Mouse (Mus musculus) midbrain, embryonic 13.5 days (tissue): ENCODE results near the gene Mx1. TPM values are rescaled to one million over a fixed set of nuclear protein-coding genes. Genes with fewer than 3 reads are reported as not detected.

Experiments used
- ATAC-seq: fragments of 200-750 bp; cut with Nextera tagmentation; 2 replicates; pipeline ENCODE4 v1.8.0; 2017; ENCODE audit warnings: mild to moderate bottlenecking, moderate TSS enrichment, moderate library complexity
- H3K27ac ChIP-seq: fragments of 300-500 bp; sonication (generic); 2 replicates; pipeline ENCODE4 v1.5.1; 2015; ENCODE audit warnings: inconsistent platforms, mild to moderate bottlenecking, moderate library complexity
- H3K27me3 ChIP-seq: fragments of 300-500 bp; sonication (generic); 2 replicates; pipeline ENCODE4 v1.6.1; 2015; ENCODE audit warnings: mild to moderate bottlenecking, inconsistent platforms
- H3K36me3 ChIP-seq: fragments of 300-500 bp; sonication (generic); 2 replicates; pipeline ENCODE4 v1.6.1; 2015; ENCODE audit warnings: mild to moderate bottlenecking, inconsistent platforms
- H3K4me1 ChIP-seq: fragments of 300-500 bp; sonication (generic); replicated peaks from 2 replicates; pipeline ENCODE4 v1.6.1; 2015; ENCODE audit warnings: inconsistent platforms
- H3K4me2 ChIP-seq: fragments of 300-500 bp; sonication (generic); replicated peaks from 2 replicates; pipeline ENCODE4 v1.6.1; 2015; ENCODE audit warnings: moderate library complexity, mild to moderate bottlenecking, inconsistent platforms
- H3K4me3 ChIP-seq: fragments of 300-500 bp; sonication (generic); replicated peaks from 2 replicates; pipeline ENCODE4 v1.5.1; 2015; ENCODE audit warnings: mild to moderate bottlenecking, inconsistent platforms
- H3K9ac ChIP-seq: fragments of 300-500 bp; sonication (generic); replicated peaks from 2 replicates; pipeline ENCODE4 v1.6.1; 2015; ENCODE audit warnings: mild to moderate bottlenecking, inconsistent platforms
- H3K9me3 ChIP-seq: fragments of 300-500 bp; sonication (generic); 2 replicates; pipeline ENCODE4 v1.6.1; 2016; ENCODE audit warnings: mild to moderate bottlenecking, inconsistent platforms
- WGBS: fragments of 180-500 bp; shearing (Covaris S2); methylation state at CpG from one replicate; pipeline ENCODE4 v1.1.7; 2015; 5-methylcytosine and 5-hydroxymethylcytosine counted together
- polyA plus RNA-seq: library from polyadenylated mRNA; unstranded; fragments of >200 nt; fragmentation: Nextera tagmentation; extraction: Ambion mirVana; gene quantifications from 2 replicates; pipeline ENCODE4 v1.2.1, GENCODE M21; 2015

Mx1 gene
- 0.15 TPM in 1 of 2 replicates, not detected in the other for polyA plus RNA-seq

DNA sequence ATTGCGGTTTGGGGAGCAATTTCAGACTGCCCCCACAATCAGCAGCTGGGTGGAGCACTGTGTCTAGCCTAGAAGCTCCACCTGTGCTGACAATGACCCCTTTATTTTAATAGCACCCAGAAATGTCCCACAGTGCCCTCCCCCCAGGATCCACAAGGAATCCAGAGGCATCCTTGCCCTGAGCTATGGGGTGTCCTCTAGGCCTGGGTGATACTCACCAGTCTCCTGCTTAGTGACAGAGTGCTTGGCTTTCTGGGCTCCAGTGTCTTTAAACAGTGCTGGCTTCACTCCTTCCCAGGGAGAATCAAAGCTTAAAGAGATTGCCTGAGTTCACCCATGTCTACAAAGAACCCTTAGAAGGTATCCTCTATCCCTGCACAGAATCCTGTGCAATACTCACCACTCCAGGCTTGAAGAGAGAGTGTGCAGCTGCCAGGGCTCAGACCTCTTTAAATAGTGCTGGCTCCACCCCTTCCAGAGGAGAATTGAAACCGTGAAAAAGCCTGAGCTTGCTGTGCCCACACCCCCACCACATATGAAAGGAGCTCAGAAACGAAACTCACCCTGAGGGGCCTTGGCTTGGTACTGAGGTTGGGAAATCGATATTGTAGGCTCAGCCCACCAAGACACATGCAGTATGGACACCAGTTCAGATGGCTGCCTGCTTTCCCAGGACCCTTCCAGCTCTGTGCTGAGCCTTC lies at the start of gene Mx1:
TSS of gene Mx1 (minus strand) at position 427 of the 701 bp plus-strand sequence.
- ATAC-seq = 0 out of 2 replicates have a peak, but pooled peaks have one; percentile 53
- 27% methylated on average over 4 of the region's 4 CpGs for WGBS
- Histone ChIP-seq H3K36me3 (no peaks in the 10 kb centered on the region), H3K4me3 (no peak within 1 kb of the TSS), H3K4me1 (peaks cover 6% of the 10 kb centered on the region; the same call in 1 of the 2 replicates), H3K4me2 (no peak within 1 kb of the TSS), H3K27ac (no peak within 1 kb of the TSS), H3K9me3 (no peaks in the 10 kb centered on the region), H3K27me3 (no peaks in the 10 kb centered on the region), H3K9ac (no peak within 1 kb of the TSS)

DNA sequence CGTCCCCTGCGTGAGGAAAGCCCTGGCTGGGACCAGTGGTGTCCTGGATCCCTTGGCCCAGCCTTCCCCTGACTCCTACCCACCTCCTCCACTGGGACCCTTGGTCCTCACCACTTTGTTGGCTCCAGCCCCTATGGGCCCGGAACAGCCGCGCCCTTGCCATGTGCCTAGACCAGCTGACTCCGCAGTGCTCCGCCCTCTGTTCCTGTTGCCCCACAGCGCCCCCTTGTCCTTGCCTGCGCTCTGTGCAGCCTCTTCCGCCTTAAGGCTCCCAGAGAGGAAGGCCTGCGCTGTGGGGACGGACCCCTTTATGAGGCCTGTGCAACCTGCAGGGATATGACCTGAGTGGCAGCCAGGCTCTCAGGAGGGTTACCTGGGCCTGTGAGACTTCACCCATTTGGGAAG lies 49.6 kb upstream of the Mx1 start:
- no peak for ATAC-seq
- no peaks in the 10 kb centered on the region for H3K4me1 ChIP-seq
- H3K36me3 ChIP-seq = no peaks in the 10 kb centered on the region
- no peak overlapping the region for H3K4me2 ChIP-seq
- no peak overlapping the region for H3K27ac ChIP-seq
- no peaks in the 10 kb centered on the region for H3K27me3 ChIP-seq
- H3K9ac ChIP-seq = no peak overlapping the region
- 90% methylated on average over 12 of the region's 12 CpGs for WGBS
- no peak overlapping the region for H3K4me3 ChIP-seq
- H3K9me3 ChIP-seq = no peaks in the 10 kb centered on the region

GRCm38 (mm10) chr16:97511495-97511894 lies 48.8 kb upstream of the Mx1 start:
- Histone ChIP-seq H3K27me3 (no peaks in the 10 kb centered on the region), H3K4me3 (no peak overlapping the region), H3K36me3 (no peaks in the 10 kb centered on the region), H3K27ac (no peak overlapping the region), H3K9ac (no peak overlapping the region), H3K4me1 (no peaks in the 10 kb centered on the region), H3K4me2 (no peak overlapping the region), H3K9me3 (no peaks in the 10 kb centered on the region)
- no peak for ATAC-seq

DNA sequence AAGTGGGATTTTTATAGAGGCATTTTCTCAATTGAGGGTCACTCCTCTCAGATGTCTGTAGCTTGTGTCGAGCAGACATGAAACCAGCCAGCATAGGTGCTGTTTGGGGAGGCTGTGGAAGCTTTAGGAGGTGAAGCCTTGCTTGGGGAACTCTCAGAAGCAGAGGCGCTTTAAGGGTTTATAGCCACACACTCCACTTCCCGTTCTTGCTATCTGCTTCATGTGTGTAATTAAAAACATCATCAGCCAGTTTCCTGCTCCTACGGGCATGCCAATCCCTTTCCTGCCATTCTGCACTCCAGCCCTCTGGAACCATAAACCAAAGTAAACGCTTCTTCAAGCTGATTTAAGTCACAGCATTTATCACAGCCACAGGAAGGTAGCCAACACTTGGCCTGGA lies 48.1 kb upstream of the Mx1 start:
- Histone ChIP-seq H3K27me3 (no peaks in the 10 kb centered on the region), H3K4me3 (no peak overlapping the region), H3K4me2 (no peak overlapping the region), H3K4me1 (no peaks in the 10 kb centered on the region), H3K9ac (no peak overlapping the region), H3K9me3 (no peaks in the 10 kb centered on the region), H3K36me3 (no peaks in the 10 kb centered on the region), H3K27ac (no peak overlapping the region)
- 80% methylated on average over 5 of the region's 5 CpGs for WGBS
- no peak for ATAC-seq

- H3K36me3 ChIP-seq = no peaks in the 10 kb centered on the region
- H3K4me3 ChIP-seq = no peak overlapping the region
- no peak for ATAC-seq
- H3K4me1 ChIP-seq = no peaks in the 10 kb centered on the region
- no peaks in the 10 kb centered on the region for H3K27me3 ChIP-seq
- no peak overlapping the region for H3K9ac ChIP-seq
- H3K27ac ChIP-seq = no peak overlapping the region
- H3K9me3 ChIP-seq = no peaks in the 10 kb centered on the region
- no peak overlapping the region for H3K4me2 ChIP-seq
Observed at GRCm38 (mm10) chr16:97507783-97508182, 45.1 kb upstream of the Mx1 start.

DNA sequence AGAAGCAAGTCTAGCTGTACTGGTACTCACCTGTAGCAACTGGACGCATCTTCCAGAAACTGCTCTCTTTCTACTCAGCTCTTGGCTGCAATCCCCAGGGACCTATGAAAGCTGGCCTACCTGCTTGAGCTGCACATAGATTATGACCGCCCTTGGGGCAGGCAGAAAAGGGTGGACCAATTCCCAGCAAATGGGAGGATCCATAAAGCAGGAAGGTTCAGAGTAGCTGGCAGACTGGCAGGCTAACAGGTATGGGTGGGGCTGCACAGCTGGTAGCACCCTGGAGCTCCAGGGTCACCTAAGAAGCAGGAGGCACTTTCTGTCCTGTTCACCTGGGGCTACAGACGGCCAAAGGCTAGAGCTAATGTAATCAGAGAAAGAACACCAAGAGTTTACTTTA lies 42.1 kb upstream of the Mx1 start:
- 90% methylated on average over 3 of the region's 3 CpGs for WGBS

DNA sequence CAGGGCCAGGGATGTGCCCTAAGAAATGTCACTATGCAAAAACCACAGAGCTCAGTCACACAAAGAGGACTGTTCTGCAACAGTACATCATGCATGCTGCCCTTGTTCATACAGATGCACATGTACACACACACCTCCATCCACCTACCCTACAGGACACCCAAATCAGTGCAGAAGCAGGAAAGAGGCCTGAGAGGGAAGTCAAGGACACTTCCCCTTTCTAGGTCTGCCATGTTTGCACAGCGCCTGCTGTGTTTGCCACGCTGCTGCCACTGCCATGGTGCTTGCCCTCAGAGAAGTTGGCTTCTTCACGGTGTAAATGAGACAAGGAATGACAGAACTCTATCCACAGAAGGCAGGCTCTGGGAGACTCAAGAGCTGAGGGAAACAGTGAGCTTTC lies 41.1 kb upstream of the Mx1 start:
- 92% methylated on average over 3 of the region's 3 CpGs for WGBS
- H3K27me3 ChIP-seq = no peaks in the 10 kb centered on the region

More for the DNA sequence above, 42.1 kb upstream of the Mx1 start:
- Histone ChIP-seq H3K4me1 (no peaks in the 10 kb centered on the region), H3K4me2 (no peak overlapping the region), H3K4me3 (no peak overlapping the region), H3K27ac (no peak overlapping the region), H3K36me3 (no peaks in the 10 kb centered on the region), H3K9me3 (no peaks in the 10 kb centered on the region), H3K27me3 (no peaks in the 10 kb centered on the region), H3K9ac (no peak overlapping the region)
- ATAC-seq = no peak

DNA sequence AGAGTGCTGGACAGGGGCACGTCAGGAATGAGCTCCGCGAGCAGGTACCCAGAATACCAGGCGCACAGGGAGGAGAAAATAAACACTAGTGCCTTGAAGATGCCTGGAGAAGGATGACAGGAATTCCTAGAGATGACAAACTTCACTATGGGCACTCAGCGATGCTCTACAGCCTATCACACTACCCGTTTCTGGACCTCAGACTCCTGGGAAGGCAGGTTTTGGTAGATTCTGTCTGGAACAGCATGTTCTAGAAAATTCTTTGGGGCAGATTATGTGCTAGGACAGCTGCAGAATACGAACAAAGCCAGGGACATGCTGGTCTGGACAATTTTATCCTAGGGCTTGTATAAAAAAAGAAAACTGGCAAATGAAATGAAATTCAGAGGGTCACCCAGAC lies 38.2 kb upstream of the Mx1 start:
- WGBS = 88% methylated on average over 7 of the region's 7 CpGs
- Histone ChIP-seq H3K27ac (no peak overlapping the region), H3K9ac (no peak overlapping the region), H3K36me3 (no peaks in the 10 kb centered on the region), H3K27me3 (no peaks in the 10 kb centered on the region), H3K4me2 (no peak overlapping the region), H3K4me3 (no peak overlapping the region), H3K4me1 (no peaks in the 10 kb centered on the region), H3K9me3 (no peaks in the 10 kb centered on the region)
- no peak for ATAC-seq

More for the DNA sequence above, 41.1 kb upstream of the Mx1 start:
- no peak for ATAC-seq
- Histone ChIP-seq H3K4me3 (no peak overlapping the region), H3K4me1 (no peaks in the 10 kb centered on the region), H3K36me3 (no peaks in the 10 kb centered on the region), H3K27ac (no peak overlapping the region), H3K4me2 (no peak overlapping the region), H3K9me3 (no peaks in the 10 kb centered on the region), H3K9ac (no peak overlapping the region)

DNA sequence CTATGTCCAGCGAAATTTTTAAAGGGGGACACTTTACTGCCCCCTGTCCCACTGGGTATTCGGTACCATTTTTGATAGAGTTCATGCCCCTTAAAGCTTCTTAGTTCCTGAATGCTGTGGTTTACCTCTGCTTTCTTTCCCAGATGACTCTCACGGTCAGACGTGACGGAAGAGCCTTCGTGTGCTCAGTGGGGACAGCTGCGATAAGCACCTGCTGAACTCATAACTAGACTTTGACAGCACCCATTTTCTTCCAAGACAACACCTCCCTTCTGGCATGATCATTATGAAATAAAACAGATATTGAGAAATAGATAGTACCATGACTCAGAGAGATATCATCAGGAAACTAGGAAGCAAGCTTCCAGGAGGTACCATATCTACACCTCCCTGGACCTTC lies 36.7 kb upstream of the Mx1 start:
- Histone ChIP-seq H3K36me3 (no peaks in the 10 kb centered on the region), H3K27me3 (no peaks in the 10 kb centered on the region), H3K4me1 (no peaks in the 10 kb centered on the region), H3K27ac (no peak overlapping the region), H3K4me2 (no peak overlapping the region), H3K9ac (no peak overlapping the region), H3K9me3 (no peaks in the 10 kb centered on the region), H3K4me3 (no peak overlapping the region)
- 94% methylated on average over 7 of the region's 7 CpGs for WGBS
- no peak for ATAC-seq

- Histone ChIP-seq H3K4me3 (no peak overlapping the region), H3K4me2 (no peak overlapping the region), H3K9ac (no peak overlapping the region), H3K4me1 (no peaks in the 10 kb centered on the region), H3K27me3 (no peaks in the 10 kb centered on the region), H3K27ac (no peak overlapping the region), H3K9me3 (no peaks in the 10 kb centered on the region), H3K36me3 (no peaks in the 10 kb centered on the region)
- ATAC-seq = no peak
- WGBS = 89% methylated on average over 3 of the region's 3 CpGs
Observed at GRCm38 (mm10) chr16:97498139-97498538, 35.4 kb upstream of the Mx1 start.

DNA sequence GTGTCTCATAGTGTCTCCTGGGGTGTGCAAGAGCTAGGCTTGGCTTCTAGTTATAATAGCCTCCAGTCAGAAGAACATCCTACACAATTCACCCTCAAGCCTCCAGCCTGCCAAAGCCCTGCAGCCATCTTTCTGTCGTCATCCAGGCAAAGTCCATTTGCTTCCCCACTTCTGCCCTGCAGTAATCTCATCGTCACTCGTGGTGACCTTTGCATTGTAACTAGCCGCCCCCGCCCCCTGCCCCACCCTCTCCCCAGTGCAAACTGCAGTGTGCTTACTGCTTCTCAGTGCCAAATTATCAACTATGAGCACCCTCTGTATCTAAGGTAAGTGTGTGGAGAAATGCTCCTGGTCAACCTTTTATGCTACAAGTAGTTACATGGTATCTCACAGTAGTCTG lies 35.0 kb upstream of the Mx1 start:
- H3K4me1 ChIP-seq = no peaks in the 10 kb centered on the region
- no peaks in the 10 kb centered on the region for H3K9me3 ChIP-seq
- no peak overlapping the region for H3K9ac ChIP-seq
- no peaks in the 10 kb centered on the region for H3K27me3 ChIP-seq
- no peak overlapping the region for H3K4me3 ChIP-seq
- H3K4me2 ChIP-seq = no peak overlapping the region
- H3K27ac ChIP-seq = no peak overlapping the region
- 54% methylated on average over 5 of the region's 5 CpGs for WGBS
- ATAC-seq = no peak
- no peaks in the 10 kb centered on the region for H3K36me3 ChIP-seq

DNA sequence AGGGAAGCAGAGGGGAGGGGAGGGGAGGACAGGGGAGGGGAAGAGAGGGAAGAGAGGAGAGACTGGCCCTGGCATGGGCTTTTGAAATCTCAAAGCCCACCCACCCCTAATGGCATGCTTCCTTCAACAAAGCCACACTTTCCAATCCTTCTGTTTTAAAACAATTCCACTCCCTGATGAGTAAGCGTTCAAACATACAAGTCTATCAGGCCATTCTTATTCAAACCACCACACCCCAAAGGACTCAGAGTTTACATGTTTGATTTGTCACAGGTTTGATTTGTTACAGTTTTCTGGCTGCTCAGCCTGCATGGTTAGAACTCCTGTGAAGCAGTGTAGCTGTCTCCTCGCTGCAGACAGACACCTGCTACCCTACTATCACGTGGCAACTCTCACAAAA lies 33.3 kb upstream of the Mx1 start:
- Histone ChIP-seq H3K27ac (no peak overlapping the region), H3K4me3 (no peak overlapping the region), H3K4me2 (no peak overlapping the region), H3K4me1 (no peaks in the 10 kb centered on the region), H3K9ac (no peak overlapping the region), H3K27me3 (no peaks in the 10 kb centered on the region), H3K36me3 (no peaks in the 10 kb centered on the region), H3K9me3 (no peaks in the 10 kb centered on the region)
- ATAC-seq = no peak
- WGBS = 50% methylated on average over 3 of the region's 3 CpGs

DNA sequence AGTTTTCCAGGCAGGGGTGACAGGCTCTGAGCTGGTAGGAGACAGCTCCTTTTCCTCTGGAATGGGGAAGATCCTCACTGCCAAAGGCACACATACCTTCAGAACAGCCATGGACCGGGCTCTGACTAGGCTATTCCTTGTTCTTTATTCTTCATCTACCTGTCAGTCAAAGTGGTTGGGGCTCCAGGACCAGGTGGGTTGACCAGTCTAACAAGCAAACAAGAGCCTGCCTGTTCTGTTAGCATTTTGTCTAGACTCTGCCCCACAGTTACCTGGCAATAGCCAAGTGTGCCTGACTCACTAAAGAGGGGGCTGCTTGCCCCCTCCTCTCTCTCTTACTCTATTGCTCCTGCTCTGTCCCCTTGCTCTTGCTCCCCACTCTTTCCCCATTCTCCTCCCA lies 29.7 kb upstream of the Mx1 start:
- Histone ChIP-seq H3K36me3 (no peaks in the 10 kb centered on the region), H3K9ac (no peak overlapping the region), H3K4me2 (no peak overlapping the region), H3K27me3 (no peaks in the 10 kb centered on the region), H3K27ac (no peak overlapping the region), H3K4me3 (no peak overlapping the region), H3K4me1 (no peaks in the 10 kb centered on the region), H3K9me3 (no peaks in the 10 kb centered on the region)
- ATAC-seq = no peak
- WGBS = 89% methylated on average over 1 of the region's 1 CpGs
